Mouse (Mus musculus) embryonic facial prominence, embryonic 12.5 days (tissue): ENCODE results near the gene Rreb1. TPM values are rescaled to one million over a fixed set of nuclear protein-coding genes. Genes with fewer than 3 reads are reported as not detected.

Source experiments
- ATAC-seq: fragments of 200-750 bp; cut with Nextera tagmentation; 2 replicates; pipeline ENCODE4 v1.8.0; 2017; ENCODE audit not compliant: insufficient number of reproducible peaks, insufficient read depth, low FRiP score, low TSS enrichment
- H3K27ac ChIP-seq: fragments of 300-500 bp; sonication (generic); 2 replicates; pipeline ENCODE4 v1.5.1; 2016; ENCODE audit warnings: mild to moderate bottlenecking
- H3K27me3 ChIP-seq: fragments of 300-500 bp; sonication (generic); 2 replicates; pipeline ENCODE4 v1.6.1; 2016; ENCODE audit warnings: mild to moderate bottlenecking, moderate library complexity
- H3K36me3 ChIP-seq: fragments of 300-500 bp; sonication (generic); 2 replicates; pipeline ENCODE4 v1.6.1; 2016; ENCODE audit warnings: mild to moderate bottlenecking
- H3K4me1 ChIP-seq: fragments of 300-500 bp; sonication (generic); 2 replicates; pipeline ENCODE4 v1.6.1; 2016
- H3K4me2 ChIP-seq: fragments of 300-500 bp; sonication (generic); replicated peaks from 2 replicates; pipeline ENCODE4 v1.6.1; 2016; ENCODE audit warnings: mild to moderate bottlenecking, moderate library complexity
- H3K4me3 ChIP-seq: fragments of 300-500 bp; sonication (generic); 2 replicates; pipeline ENCODE4 v1.5.1; 2016; ENCODE audit warnings: mild to moderate bottlenecking
- H3K9ac ChIP-seq: fragments of 300-500 bp; sonication (generic); 2 replicates; pipeline ENCODE4 v1.6.1; 2016; ENCODE audit warnings: mild to moderate bottlenecking, moderate library complexity
- H3K9me3 ChIP-seq: fragments of 300-500 bp; sonication (generic); 2 replicates; pipeline ENCODE4 v1.6.1; 2016; ENCODE audit warnings: mild to moderate bottlenecking, moderate library complexity
- whole genome bisulfite sequencing: fragments of 180-500 bp; shearing (Covaris S2); methylation state at CpG from one replicate; pipeline ENCODE4 v1.1.7; 2016; 5-methylcytosine and 5-hydroxymethylcytosine counted together
- polyA plus RNA-seq: library from polyadenylated mRNA; unstranded; fragments of >200 nt; fragmentation: Nextera tagmentation; extraction: Ambion mirVana; gene quantifications from 2 replicates; pipeline ENCODE4 v1.2.1, GENCODE M21; 2016

Rreb1 gene
- polyA plus RNA-seq, 1 experiment from 2014 or later = 10.1 TPM

DNA sequence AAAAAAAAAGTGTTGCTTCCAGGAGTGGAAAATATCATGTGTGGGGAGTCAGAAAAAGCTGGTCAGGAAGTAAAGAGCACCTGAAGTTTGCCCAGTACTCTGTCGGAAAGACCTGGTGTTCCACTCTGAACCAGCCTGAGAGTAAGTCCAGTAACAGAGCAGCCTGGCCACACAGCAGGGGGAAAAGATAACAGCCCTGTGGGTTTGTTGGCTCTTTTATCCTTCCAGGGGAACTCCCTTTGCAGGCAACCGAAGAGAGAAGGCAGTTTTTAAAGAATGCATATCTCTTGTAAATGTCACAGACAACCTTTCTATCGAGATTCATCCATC lies 18.2 kb upstream of the Rreb1 start:
- H3K9me3 ChIP-seq = no peaks in the 10 kb centered on the region
- no peak overlapping the region for H3K9ac ChIP-seq
- WGBS = 35% methylated on average over 3 of the region's 3 CpGs
- H3K4me3 ChIP-seq = no peak overlapping the region
- no peaks in the 10 kb centered on the region for H3K36me3 ChIP-seq
- ATAC-seq = no peak
- no peak overlapping the region for H3K4me2 ChIP-seq
- H3K27ac ChIP-seq = no peak overlapping the region
- H3K27me3 ChIP-seq = no peaks in the 10 kb centered on the region
- H3K4me1 ChIP-seq = 0 out of 2 replicates have a peak, but pooled peaks cover 4% of the 10 kb centered on the region

DNA sequence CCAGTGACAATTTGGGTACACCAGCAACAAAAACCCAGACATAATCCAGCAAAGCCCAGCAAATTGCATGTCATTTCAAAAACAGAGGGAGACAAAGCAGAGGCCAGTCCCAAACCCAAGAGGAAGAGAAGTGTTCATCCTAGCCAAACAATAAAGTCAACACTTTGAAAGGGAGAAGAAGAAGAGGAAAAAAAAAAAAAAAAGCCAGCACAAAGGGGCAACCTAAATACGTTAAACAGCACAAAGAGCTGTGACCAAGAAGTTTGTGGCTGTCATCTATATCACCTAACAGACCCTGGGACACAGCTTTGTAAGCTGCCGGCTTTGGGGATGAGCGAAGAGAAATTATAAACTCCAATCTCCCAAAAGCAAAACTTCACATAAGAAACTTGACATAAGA lies 17.8 kb upstream of the Rreb1 start:
- WGBS = 66% methylated on average over 3 of the region's 3 CpGs
- Histone ChIP-seq H3K27ac (no peak overlapping the region), H3K36me3 (no peaks in the 10 kb centered on the region), H3K4me2 (no peak overlapping the region), H3K9me3 (no peaks in the 10 kb centered on the region), H3K27me3 (no peaks in the 10 kb centered on the region), H3K4me3 (no peak overlapping the region), H3K9ac (no peak overlapping the region), H3K4me1 (0 out of 2 replicates have a peak, but pooled peaks cover 4% of the 10 kb centered on the region)
- ATAC-seq = no peak

DNA sequence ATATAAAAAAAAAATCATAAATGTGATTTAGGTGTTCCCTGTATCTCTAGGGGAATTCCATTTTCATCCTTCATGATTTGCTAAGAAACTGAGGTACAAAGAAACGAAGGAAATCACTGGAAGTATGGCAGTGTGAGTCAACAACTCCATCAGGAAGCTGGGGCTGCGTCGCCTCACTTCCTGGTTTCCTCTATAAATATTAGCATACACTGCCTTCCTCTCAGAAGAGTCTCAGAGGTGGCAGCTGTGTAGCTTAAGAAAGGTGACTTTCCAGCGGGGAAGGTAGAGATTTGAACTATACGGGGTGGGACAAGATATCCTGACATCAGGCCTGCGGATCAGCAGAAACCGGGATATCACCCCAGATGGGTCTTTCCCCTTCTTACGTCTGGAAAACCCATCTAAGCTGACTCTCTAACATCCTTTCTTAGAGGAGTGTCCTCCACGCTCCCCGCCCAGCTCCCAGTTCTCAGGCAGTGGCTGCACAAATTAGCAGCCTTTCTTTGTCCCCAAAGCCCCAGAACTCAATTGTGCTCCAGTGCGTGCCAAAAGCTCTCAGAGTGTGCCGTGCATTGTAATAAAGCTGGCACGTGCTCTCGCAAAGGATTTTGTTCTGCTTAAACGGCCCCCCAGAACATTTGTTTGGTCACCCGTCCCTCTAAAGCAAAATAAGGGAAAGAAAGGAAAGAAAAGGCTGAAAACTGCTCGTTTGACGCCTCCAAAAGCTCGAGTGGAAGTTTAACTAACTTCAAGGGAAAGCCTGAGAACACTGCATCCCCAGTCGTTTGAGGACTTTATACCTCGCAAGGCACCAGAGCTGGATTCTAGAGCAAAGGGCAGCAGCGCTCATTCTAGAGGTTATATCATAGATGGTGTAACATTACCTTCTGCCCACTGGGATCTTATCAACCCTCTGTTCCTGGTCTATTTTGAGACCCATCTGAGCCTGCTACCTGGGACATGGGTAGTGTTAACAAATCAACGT lies 17.0 kb upstream of the Rreb1 start:
- Histone ChIP-seq H3K4me3 (no peak overlapping the region), H3K27ac (no peak overlapping the region)
- ATAC-seq = no peak

GRCm38 (mm10) chr13:37763800-37764407 lies 14.3 kb upstream of the Rreb1 start:
- H3K4me2 ChIP-seq = no peak overlapping the region
- WGBS = 71% methylated on average over 9 of the region's 9 CpGs
- no peak overlapping the region for H3K4me3 ChIP-seq
- no peak overlapping the region for H3K9ac ChIP-seq
- no peaks in the 10 kb centered on the region for H3K9me3 ChIP-seq
- no peak for ATAC-seq
- no peak overlapping the region for H3K27ac ChIP-seq
- H3K27me3 ChIP-seq = no peaks in the 10 kb centered on the region
- no peaks in the 10 kb centered on the region for H3K36me3 ChIP-seq
- 0 out of 2 replicates have a peak, but pooled peaks cover 4% of the 10 kb centered on the region for H3K4me1 ChIP-seq

More for the DNA sequence above, 17.0 kb upstream of the Rreb1 start:
- H3K4me2 ChIP-seq = no peak overlapping the region
- no peaks in the 10 kb centered on the region for H3K27me3 ChIP-seq
- H3K4me1 ChIP-seq = 0 out of 2 replicates have a peak, but pooled peaks cover 4% of the 10 kb centered on the region
- H3K36me3 ChIP-seq = no peaks in the 10 kb centered on the region
- 53% methylated on average over 23 of the region's 23 CpGs for WGBS
- H3K9ac ChIP-seq = no peak overlapping the region; the same call in 1 of the 2 replicates
- H3K9me3 ChIP-seq = no peaks in the 10 kb centered on the region

GRCm38 (mm10) chr13:37769777-37770176 lies 8.4 kb upstream of the Rreb1 start:
- Histone ChIP-seq H3K9me3 (no peaks in the 10 kb centered on the region), H3K4me2 (no peak overlapping the region), H3K4me1 (no peaks in the 10 kb centered on the region; the same call in 1 of the 2 replicates), H3K9ac (no peak overlapping the region), H3K4me3 (no peak overlapping the region), H3K36me3 (no peaks in the 10 kb centered on the region), H3K27ac (no peak overlapping the region), H3K27me3 (no peaks in the 10 kb centered on the region)
- WGBS = 13% methylated on average over 1 of the region's 1 CpGs
- no peak for ATAC-seq

GRCm38 (mm10) chr13:37773476-37773875 lies 4.7 kb upstream of the Rreb1 start:
- Histone ChIP-seq H3K36me3 (no peaks in the 10 kb centered on the region), H3K27me3 (peaks cover 8% of the 10 kb centered on the region), H3K9ac (no peak overlapping the region), H3K4me3 (no peak overlapping the region), H3K4me2 (no peak overlapping the region), H3K27ac (no peak overlapping the region), H3K9me3 (no peaks in the 10 kb centered on the region), H3K4me1 (no peaks in the 10 kb centered on the region; the same call in 1 of the 2 replicates)
- no peak for ATAC-seq

DNA sequence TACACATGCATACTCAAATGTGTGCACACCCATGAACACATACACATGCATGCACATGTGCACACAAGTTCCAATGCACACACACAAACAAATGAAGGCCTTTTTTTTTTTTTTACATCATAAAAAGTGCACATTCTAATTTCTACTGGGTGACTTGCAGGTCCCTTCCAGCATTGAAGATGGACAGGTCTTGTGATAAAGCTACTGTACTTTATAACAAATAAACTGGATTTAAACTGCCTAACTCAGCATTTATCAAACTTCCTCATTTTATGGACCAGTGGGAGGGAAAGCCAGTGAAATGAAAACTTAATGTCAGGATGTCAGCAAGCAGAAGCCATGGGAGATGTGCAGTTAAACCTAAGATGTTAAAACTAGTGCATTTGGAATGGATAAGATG lies 1.5 kb upstream of the Rreb1 start:
- peaks cover 18% of the 10 kb centered on the region for H3K27me3 ChIP-seq
- ATAC-seq = no peak

DNA sequence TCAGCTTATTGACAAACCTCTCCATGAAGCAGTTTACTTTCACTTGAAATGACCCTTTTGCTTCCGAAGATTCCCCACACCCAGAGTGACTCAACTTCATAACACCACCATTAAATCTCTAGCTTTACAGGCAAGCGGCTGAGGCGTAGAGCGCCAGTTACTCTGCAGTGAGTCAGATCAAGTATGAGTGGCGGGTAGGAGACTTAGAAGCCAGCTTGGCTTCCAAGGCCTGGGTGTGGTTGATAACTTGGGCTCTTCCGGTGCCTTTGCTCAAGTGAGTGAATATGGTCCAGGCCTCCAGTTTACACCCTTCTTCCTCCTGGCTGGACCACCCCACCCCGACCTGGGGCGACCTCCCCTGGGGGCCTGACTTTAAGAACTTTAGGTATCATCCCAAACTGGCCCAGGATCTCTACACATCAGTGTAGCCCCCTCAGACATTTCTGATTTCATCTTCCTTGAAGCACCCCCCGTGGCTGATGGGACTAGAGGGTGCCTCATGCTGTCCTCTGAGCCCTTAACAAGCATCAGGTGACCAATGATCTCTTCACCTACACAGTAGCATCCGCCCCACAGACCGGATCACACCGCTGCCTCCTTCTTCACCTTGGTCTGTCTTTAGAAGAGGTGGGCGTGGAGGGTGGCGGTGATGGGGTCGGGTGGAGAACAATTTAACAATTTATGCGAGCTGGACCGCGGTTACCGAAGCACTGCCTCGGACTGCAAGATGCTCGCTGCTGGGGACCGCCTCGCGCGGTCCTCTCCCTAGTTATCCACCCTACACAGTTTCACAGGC lies 651 bp upstream of the Rreb1 start:
- no peak for ATAC-seq
- H3K27ac ChIP-seq = no peak overlapping the region
- 16% methylated on average over 25 of the region's 25 CpGs for WGBS

More for the DNA sequence above, 1.5 kb upstream of the Rreb1 start:
- Histone ChIP-seq H3K4me1 (peaks cover 10% of the 10 kb centered on the region; the same call in 1 of the 2 replicates), H3K4me2 (no peak overlapping the region), H3K9ac (no peak overlapping the region), H3K9me3 (no peaks in the 10 kb centered on the region), H3K27ac (no peak overlapping the region), H3K36me3 (no peaks in the 10 kb centered on the region), H3K4me3 (no peak overlapping the region)

DNA sequence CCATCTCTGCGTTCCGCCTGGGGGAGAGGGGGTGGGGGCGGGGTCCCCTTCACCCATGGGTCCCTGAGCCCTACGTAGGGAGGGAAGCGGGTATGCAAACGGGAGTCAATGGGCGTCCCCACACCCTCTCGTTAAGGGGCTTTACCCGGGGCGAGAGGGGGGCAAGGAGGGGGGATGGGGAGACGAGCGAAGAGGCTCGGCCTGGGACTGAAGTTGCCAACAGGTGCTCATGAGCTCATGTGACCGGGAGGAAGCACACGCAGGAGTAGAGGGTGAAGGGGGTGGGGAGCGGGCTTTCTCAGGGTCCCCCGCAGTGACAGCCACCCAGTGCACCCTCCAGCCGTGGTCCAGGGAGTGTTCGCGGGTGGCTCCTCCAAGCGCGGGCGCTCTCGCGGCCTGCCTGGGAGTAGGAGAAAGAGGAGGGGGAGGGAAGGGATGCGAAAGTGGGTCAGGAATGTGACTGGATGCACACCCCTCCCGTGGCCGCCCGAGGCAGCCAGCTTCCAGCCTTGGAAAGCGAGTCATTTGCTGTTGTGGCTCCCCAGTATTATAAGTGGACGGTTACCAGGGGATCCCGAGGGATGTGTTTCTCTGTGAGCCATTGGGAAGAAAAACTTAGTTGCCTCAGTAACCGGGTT lies 513 bp downstream of the Rreb1 start:
- Histone ChIP-seq H3K4me1 (peaks cover 10% of the 10 kb centered on the region; the same call in 1 of the 2 replicates), H3K4me3 (peak overlapping the region; percentile 61), H3K36me3 (no peaks in the 10 kb centered on the region), H3K4me2 (peak overlapping the region; percentile 100), H3K27me3 (peaks cover 18% of the 10 kb centered on the region), H3K27ac (no peak overlapping the region), H3K9ac (peak overlapping the region; percentile 59), H3K9me3 (no peaks in the 10 kb centered on the region)
- under 1% methylated on average over 27 of the region's 33 CpGs for WGBS
- peak; percentile 55 for ATAC-seq

More for the DNA sequence above, 651 bp upstream of the Rreb1 start:
- Histone ChIP-seq H3K9me3 (no peaks in the 10 kb centered on the region), H3K4me1 (peaks cover 10% of the 10 kb centered on the region; the same call in 1 of the 2 replicates), H3K4me3 (peak overlapping the region; percentile 61), H3K4me2 (peak overlapping the region; percentile 100), H3K27me3 (peaks cover 18% of the 10 kb centered on the region), H3K9ac (peak overlapping the region; percentile 59), H3K36me3 (no peaks in the 10 kb centered on the region)

- Histone ChIP-seq H3K4me1 (peaks cover 10% of the 10 kb centered on the region; the same call in 1 of the 2 replicates), H3K9ac (peak overlapping the region; percentile 59; the same call in 1 of the 2 replicates), H3K9me3 (no peaks in the 10 kb centered on the region), H3K27me3 (peaks cover 18% of the 10 kb centered on the region), H3K27ac (no peak overlapping the region), H3K4me3 (peak overlapping the region; percentile 61; the same call in 1 of the 2 replicates), H3K4me2 (peak overlapping the region; percentile 100), H3K36me3 (no peaks in the 10 kb centered on the region)
- WGBS = 2% methylated on average over 9 of the region's 9 CpGs
- ATAC-seq = no peak
Observed at GRCm38 (mm10) chr13:37779251-37779667, 1.1 kb downstream of the Rreb1 start.

DNA sequence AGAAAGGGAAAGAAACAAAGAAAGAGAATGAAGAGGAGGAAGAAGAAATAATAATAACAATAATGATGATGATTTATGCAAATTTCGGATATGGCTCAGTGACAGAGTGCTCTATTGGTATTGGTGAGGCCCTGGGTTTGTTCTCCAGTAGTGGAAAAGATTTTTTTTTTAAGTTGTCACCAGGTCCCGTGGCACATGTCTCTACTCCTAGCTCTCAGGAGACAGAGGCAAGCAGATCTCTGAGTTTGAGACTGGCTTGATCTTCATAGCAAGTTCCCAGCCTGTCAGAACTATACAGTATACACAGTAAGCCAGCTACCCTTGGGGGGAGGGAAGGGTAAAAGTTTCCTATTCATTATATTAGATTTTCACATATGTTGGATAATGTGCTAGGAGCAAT lies 3.4 kb downstream of the Rreb1 start:
- H3K27me3 ChIP-seq = peaks cover 18% of the 10 kb centered on the region
- H3K4me2 ChIP-seq = no peak overlapping the region
- no peak overlapping the region for H3K27ac ChIP-seq
- no peak overlapping the region for H3K4me3 ChIP-seq
- 62% methylated on average over 2 of the region's 2 CpGs for WGBS
- no peaks in the 10 kb centered on the region for H3K9me3 ChIP-seq
- no peak for ATAC-seq
- peaks cover 10% of the 10 kb centered on the region; the same call in 1 of the 2 replicates for H3K4me1 ChIP-seq
- H3K9ac ChIP-seq = no peak overlapping the region
- H3K36me3 ChIP-seq = no peaks in the 10 kb centered on the region
